Mouse (Mus musculus) lung, embryonic 15.5 days (tissue): Measurements from ENCODE around the gene Arhgap30. TPM values are rescaled to one million over a fixed set of nuclear protein-coding genes. Genes with fewer than 3 reads are reported as not detected.
A peak's percentile ranks its signal among the peaks of the same experiment; 100 is the strongest.

Experiments
- ATAC-seq: fragments of 200-750 bp; cut with Nextera tagmentation; 2 replicates; pipeline ENCODE4 v1.8.0; 2017; ENCODE audit warnings: moderate number of reproducible peaks, borderline replicate concordance; ENCODE audit not compliant: low FRiP score, low TSS enrichment; ENCODE audit errors: extremely low read depth
- H3K27ac ChIP-seq: fragments of 300-500 bp; sonication (generic); 2 replicates; pipeline ENCODE4 v1.5.1; 2015; ENCODE audit warnings: moderate library complexity, mild to moderate bottlenecking, inconsistent platforms
- H3K27me3 ChIP-seq: fragments of 300-500 bp; sonication (generic); 2 replicates; pipeline ENCODE4 v1.6.1; 2015; ENCODE audit warnings: inconsistent platforms
- H3K36me3 ChIP-seq: fragments of 300-500 bp; sonication (generic); 2 replicates; pipeline ENCODE4 v1.6.1; 2015; ENCODE audit warnings: inconsistent platforms
- H3K4me1 ChIP-seq: fragments of 300-500 bp; sonication (generic); 2 replicates; pipeline ENCODE4 v1.6.1; 2015; ENCODE audit warnings: inconsistent platforms
- H3K4me2 ChIP-seq: fragments of 300-500 bp; sonication (generic); 2 replicates; pipeline ENCODE4 v1.6.1; 2015; ENCODE audit warnings: inconsistent platforms, mild to moderate bottlenecking, moderate library complexity
- H3K4me3 ChIP-seq: fragments of 300-500 bp; sonication (generic); 2 replicates; pipeline ENCODE4 v1.5.1; 2015; ENCODE audit warnings: mild to moderate bottlenecking, inconsistent platforms
- H3K9ac ChIP-seq: fragments of 300-500 bp; sonication (generic); 2 replicates; pipeline ENCODE4 v1.6.1; 2015; ENCODE audit warnings: inconsistent platforms
- H3K9me3 ChIP-seq: fragments of 300-500 bp; sonication (generic); 2 replicates; pipeline ENCODE4 v1.6.1; 2016; ENCODE audit warnings: inconsistent platforms
- WGBS: fragments of 180-500 bp; shearing (Covaris S2); methylation state at CpG from one replicate; pipeline ENCODE4 v1.1.7; 2015; 5-methylcytosine and 5-hydroxymethylcytosine counted together
- polyA plus RNA-seq: library from polyadenylated mRNA; unstranded; fragments of >200 nt; fragmentation: Nextera tagmentation; extraction: Ambion mirVana; gene quantifications from 2 replicates; pipeline ENCODE4 v1.2.1, GENCODE M21; 2015

Gene Arhgap30
- polyA plus RNA-seq, 1 experiment from 2014 or later: 3.4 TPM

- Histone ChIP-seq H3K4me3 (peak within 1 kb of the TSS; percentile 55), H3K27me3 (no peaks in the 10 kb centered on the region), H3K9me3 (no peaks in the 10 kb centered on the region), H3K27ac (peak within 1 kb of the TSS; percentile 90), H3K4me1 (peaks cover 50% of the 10 kb centered on the region), H3K36me3 (no peaks in the 10 kb centered on the region), H3K9ac (peak within 1 kb of the TSS; percentile 62), H3K4me2 (peak within 1 kb of the TSS; percentile 66)
- WGBS: 1% methylated on average over 46 of the region's 46 CpGs
- ATAC-seq: peak; percentile 79
These were observed 48.7 kb downstream of the Arhgap30 start, which contains the start of gene F11r for GRCm38 (mm10) chr1:171437264-171438013. Gene F11r (plus strand): TSS chr1:171437535.

GRCm38 (mm10) chr1:171438014-171438670 lies 49.4 kb downstream of the Arhgap30 start:
- H3K9me3 ChIP-seq: no peaks in the 10 kb centered on the region
- peak overlapping the region; percentile 66 for H3K4me2 ChIP-seq
- no peaks in the 10 kb centered on the region for H3K27me3 ChIP-seq
- H3K9ac ChIP-seq: peak overlapping the region; percentile 62
- peak overlapping the region; percentile 55 for H3K4me3 ChIP-seq
- H3K36me3 ChIP-seq: no peaks in the 10 kb centered on the region
- H3K4me1 ChIP-seq: peaks cover 50% of the 10 kb centered on the region
- 5% methylated on average over 18 of the region's 18 CpGs for WGBS
- no peak for ATAC-seq
- H3K27ac ChIP-seq: peak overlapping the region; percentile 90

DNA sequence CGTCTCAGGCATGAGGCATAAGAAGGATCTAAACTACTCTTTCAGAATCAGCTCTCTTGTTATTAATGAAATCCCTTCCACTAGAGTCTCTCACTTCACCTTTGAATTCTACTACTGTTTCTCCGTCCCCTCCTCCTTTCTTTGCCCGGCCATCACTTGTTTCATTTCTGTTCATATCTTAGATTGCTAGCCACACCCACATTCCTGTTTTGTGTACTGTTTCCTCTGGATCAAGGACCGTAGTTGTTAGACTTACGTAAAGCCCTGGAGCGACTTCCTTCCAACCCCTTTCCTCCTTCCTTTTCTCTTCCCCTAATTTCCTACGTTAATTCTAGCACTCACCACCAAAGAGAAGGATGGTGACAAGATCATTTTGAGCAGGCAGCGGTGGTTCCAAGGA lies 50.3 kb downstream of the Arhgap30 start:
- Histone ChIP-seq H3K9me3 (0 out of 2 replicates have a peak, but pooled peaks cover 4% of the 10 kb centered on the region), H3K27ac (peak overlapping the region; percentile 90), H3K4me1 (peaks cover 50% of the 10 kb centered on the region), H3K9ac (peak overlapping the region; percentile 62; the same call in 1 of the 2 replicates), H3K4me2 (peak overlapping the region; percentile 66), H3K27me3 (no peaks in the 10 kb centered on the region), H3K36me3 (no peaks in the 10 kb centered on the region), H3K4me3 (peak overlapping the region; percentile 55)
- WGBS: 23% methylated on average over 8 of the region's 8 CpGs
- no peak for ATAC-seq

- Histone ChIP-seq H3K9me3 (0 out of 2 replicates have a peak, but pooled peaks cover 4% of the 10 kb centered on the region), H3K4me2 (peak overlapping the region; percentile 66), H3K4me3 (peak overlapping the region; percentile 55), H3K27me3 (no peaks in the 10 kb centered on the region), H3K27ac (peak overlapping the region; percentile 90), H3K9ac (no peak overlapping the region), H3K36me3 (no peaks in the 10 kb centered on the region), H3K4me1 (peaks cover 50% of the 10 kb centered on the region)
- 12% methylated on average over 9 of the region's 9 CpGs for WGBS
- peak; percentile 56 for ATAC-seq
These were observed 51.4 kb downstream of the Arhgap30 start for GRCm38 (mm10) chr1:171440025-171440725.

- 0 out of 2 replicates have a peak, but pooled peaks have one; percentile 6 for ATAC-seq
- WGBS: 30% methylated on average over 7 of the region's 7 CpGs
- peaks cover 41% of the 10 kb centered on the region for H3K4me1 ChIP-seq
These were observed 53.0 kb downstream of the Arhgap30 start for GRCm38 (mm10) chr1:171441466-171442412.

GRCm38 (mm10) chr1:171442413-171442760 lies 53.6 kb downstream of the Arhgap30 start:
- H3K9ac ChIP-seq: no peak overlapping the region
- ATAC-seq: no peak
- H3K4me2 ChIP-seq: peak overlapping the region; percentile 66
- 0 out of 2 replicates have a peak, but pooled peaks cover 4% of the 10 kb centered on the region for H3K9me3 ChIP-seq
- H3K36me3 ChIP-seq: no peaks in the 10 kb centered on the region
- no peaks in the 10 kb centered on the region for H3K27me3 ChIP-seq
- peak overlapping the region; percentile 90 for H3K27ac ChIP-seq
- 0 out of 2 replicates have a peak overlapping the region, but pooled peaks have one; percentile 6 for H3K4me3 ChIP-seq
- H3K4me1 ChIP-seq: peaks cover 42% of the 10 kb centered on the region
- 51% methylated on average over 8 of the region's 8 CpGs for WGBS

More at GRCm38 (mm10) chr1:171441466-171442412, 53.0 kb downstream of the Arhgap30 start:
- Histone ChIP-seq H3K9me3 (0 out of 2 replicates have a peak, but pooled peaks cover 4% of the 10 kb centered on the region), H3K4me3 (peak overlapping the region; percentile 14), H3K27me3 (no peaks in the 10 kb centered on the region), H3K9ac (no peak overlapping the region), H3K36me3 (no peaks in the 10 kb centered on the region), H3K27ac (peak overlapping the region; percentile 90), H3K4me2 (peak overlapping the region; percentile 66)

DNA sequence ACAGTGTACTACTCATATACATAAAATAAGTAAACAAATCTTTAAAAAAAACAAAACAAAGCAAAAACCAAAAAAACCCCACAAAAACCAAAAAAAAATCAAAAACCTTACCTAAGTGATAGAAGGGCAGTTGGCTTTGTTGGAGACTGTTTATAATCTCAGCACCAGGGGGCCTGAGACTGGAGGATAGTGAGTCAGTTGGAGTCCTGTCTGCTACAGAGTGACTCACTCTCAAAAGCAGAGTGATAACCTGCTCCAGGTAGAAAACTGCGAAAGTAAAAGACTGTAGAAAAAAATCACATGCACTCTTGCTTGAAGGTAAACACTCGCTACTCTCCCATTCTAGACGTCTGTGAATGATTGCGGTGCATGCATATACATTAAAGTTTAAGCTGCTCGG lies 56.3 kb downstream of the Arhgap30 start:
- H3K9ac ChIP-seq: no peak overlapping the region
- no peak overlapping the region for H3K4me3 ChIP-seq
- H3K36me3 ChIP-seq: no peaks in the 10 kb centered on the region
- WGBS: 62% methylated on average over 5 of the region's 5 CpGs
- H3K27me3 ChIP-seq: no peaks in the 10 kb centered on the region
- H3K4me1 ChIP-seq: peaks cover 38% of the 10 kb centered on the region
- H3K9me3 ChIP-seq: 0 out of 2 replicates have a peak, but pooled peaks cover 4% of the 10 kb centered on the region
- no peak overlapping the region for H3K4me2 ChIP-seq
- ATAC-seq: no peak
- no peak overlapping the region for H3K27ac ChIP-seq

GRCm38 (mm10) chr1:171446854-171447253 lies 58.1 kb downstream of the Arhgap30 start:
- H3K36me3 ChIP-seq: no peaks in the 10 kb centered on the region
- no peak overlapping the region for H3K9ac ChIP-seq
- H3K9me3 ChIP-seq: 0 out of 2 replicates have a peak, but pooled peaks cover 4% of the 10 kb centered on the region
- 30% methylated on average over 7 of the region's 7 CpGs for WGBS
- ATAC-seq: no peak
- no peaks in the 10 kb centered on the region for H3K27me3 ChIP-seq
- peaks cover 22% of the 10 kb centered on the region for H3K4me1 ChIP-seq
- H3K4me3 ChIP-seq: no peak overlapping the region
- no peak overlapping the region; the same call in 1 of the 2 replicates for H3K4me2 ChIP-seq
- peak overlapping the region; percentile 29 for H3K27ac ChIP-seq

- Histone ChIP-seq H3K9me3 (0 out of 2 replicates have a peak, but pooled peaks cover 4% of the 10 kb centered on the region), H3K9ac (no peak overlapping the region), H3K36me3 (no peaks in the 10 kb centered on the region), H3K4me1 (peaks cover 23% of the 10 kb centered on the region), H3K27ac (no peak overlapping the region), H3K27me3 (no peaks in the 10 kb centered on the region), H3K4me2 (peak overlapping the region; percentile 36), H3K4me3 (no peak overlapping the region)
- ATAC-seq: no peak
- WGBS: 15% methylated on average over 10 of the region's 10 CpGs
These were observed 58.9 kb downstream of the Arhgap30 start for GRCm38 (mm10) chr1:171447692-171448091.

- 74% methylated on average over 11 of the region's 11 CpGs for WGBS
- Histone ChIP-seq H3K27me3 (no peaks in the 10 kb centered on the region), H3K27ac (no peak overlapping the region), H3K9ac (no peak overlapping the region), H3K4me3 (no peak overlapping the region), H3K4me1 (peaks cover 30% of the 10 kb centered on the region), H3K4me2 (no peak overlapping the region), H3K36me3 (no peaks in the 10 kb centered on the region), H3K9me3 (no peaks in the 10 kb centered on the region)
- ATAC-seq: no peak
These were observed 61.3 kb downstream of the Arhgap30 start for GRCm38 (mm10) chr1:171450062-171450461.

GRCm38 (mm10) chr1:171451001-171451400 lies 62.2 kb downstream of the Arhgap30 start:
- H3K4me2 ChIP-seq: no peak overlapping the region
- no peak overlapping the region for H3K27ac ChIP-seq
- no peaks in the 10 kb centered on the region for H3K27me3 ChIP-seq
- no peaks in the 10 kb centered on the region for H3K36me3 ChIP-seq
- no peak overlapping the region for H3K4me3 ChIP-seq
- H3K4me1 ChIP-seq: peaks cover 30% of the 10 kb centered on the region
- no peak overlapping the region for H3K9ac ChIP-seq
- no peaks in the 10 kb centered on the region for H3K9me3 ChIP-seq
- no peak for ATAC-seq
- 65% methylated on average over 10 of the region's 10 CpGs for WGBS
